Mouse (Mus musculus): ENCODE measurements around the gene Phactr4. TPM values are rescaled to one million over a fixed set of nuclear protein-coding genes. Genes with fewer than 3 reads are reported as not detected.

The Phactr4 gene
- total RNA-seq, 4 experiments from 2014 or later = 8.9 to 14.6 (median 11.9) TPM

DNA sequence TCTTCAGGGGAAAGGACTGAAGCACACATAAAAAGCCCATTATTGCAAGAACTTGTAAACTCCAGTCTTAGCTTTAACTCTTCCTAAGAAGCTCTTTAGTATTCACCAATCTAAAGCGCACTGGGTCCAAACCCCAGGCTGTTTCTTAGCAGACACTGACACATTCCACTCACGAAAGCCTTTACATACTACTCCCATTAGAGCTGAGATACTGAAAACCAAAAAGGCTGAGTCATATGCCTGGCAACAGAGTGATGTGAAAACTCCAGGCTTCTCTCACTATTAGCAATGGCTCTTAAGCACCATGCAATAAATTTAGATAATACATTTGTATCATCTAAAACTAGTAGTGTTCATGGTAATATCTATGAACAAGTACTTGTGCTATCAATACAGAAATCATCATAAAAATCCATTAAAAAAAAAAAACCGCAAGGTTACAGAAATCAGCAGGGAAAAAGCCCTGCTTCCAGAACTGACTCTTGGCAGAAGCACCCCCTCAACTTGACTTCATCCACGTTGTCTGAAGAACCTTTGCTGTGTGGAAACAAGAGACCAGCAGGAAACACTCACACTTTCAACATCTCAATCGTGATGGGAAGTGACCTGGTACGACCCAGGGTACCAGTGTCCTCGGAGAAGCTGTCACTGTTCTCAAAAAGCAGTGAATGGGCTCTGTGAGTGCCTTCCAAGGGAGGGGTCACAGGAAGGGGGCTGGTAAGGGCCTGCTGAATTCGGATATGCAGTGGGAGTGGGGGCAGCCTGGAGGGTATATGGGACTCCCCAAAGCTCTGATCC, 52.1 kb downstream of the Phactr4 start:
- DNase-seq (ENCODE audit: low spot score in 2 of 2) = no peak

DNA sequence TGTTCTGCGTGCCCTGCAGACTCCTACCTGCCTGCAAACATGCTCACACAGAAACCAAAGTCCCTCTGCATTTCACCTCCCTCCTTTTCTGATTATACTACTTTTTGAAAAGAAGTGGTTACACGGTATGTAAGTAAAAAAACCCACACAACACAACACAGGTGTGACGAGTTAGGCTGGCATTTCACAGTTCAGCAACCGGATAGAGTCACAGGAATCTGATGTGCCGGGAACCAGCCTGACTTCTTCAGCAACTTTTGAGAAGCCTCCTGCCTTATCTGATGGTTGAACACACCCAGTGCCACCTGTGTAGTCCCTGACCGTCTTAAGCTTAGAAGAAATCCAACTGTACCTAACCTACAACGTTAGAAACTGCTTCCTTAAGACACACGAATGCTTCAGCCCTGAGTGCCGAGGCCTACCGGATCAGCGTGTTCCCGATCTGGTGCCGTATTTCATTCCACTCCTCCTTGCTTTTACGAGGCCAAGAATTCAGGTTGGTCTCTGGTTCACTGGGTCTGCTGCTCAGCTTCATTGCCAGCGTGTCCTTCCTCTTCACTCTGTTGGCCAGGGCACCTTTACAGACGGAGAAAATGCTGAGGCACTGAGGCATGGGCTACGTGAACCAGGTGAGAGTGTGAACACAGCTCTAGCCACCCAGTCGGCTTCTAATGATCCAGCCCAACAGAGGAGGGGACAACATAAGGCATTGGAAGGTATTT, 54.6 kb downstream of the Phactr4 start:
- DNase-seq (ENCODE audit: low spot score in 2 of 2) = no peak

DNA sequence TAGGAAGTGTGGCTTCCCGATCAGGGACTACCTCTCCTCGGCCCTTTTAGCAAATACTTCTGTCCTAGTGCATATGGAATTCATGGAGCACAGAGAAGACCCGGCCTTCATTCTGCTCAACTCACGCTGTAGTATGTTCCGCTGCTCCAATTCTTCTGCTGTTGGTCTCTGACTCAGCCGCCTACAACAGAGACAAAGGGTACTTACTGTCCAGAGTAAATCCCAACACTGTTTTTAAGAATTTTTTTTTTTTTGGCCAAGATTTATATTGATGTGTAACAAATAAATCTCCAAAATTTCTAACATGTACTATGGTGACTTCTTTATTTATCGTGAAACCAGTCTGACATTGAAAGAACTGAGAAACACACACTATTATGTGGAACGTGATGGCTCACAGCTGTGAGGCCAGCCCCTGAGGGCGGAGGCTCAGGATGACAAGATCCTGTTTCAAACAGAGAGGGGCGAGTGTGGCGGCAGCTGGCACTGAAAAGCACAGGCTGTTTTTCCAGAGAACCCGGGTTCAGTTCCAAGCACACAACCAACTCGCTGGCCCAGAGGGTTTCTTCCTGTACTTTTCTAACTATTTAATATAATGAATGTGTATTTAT, 56.7 kb downstream of the Phactr4 start:
- no peak for DNase-seq (ENCODE audit: low spot score in 2 of 2)

DNA sequence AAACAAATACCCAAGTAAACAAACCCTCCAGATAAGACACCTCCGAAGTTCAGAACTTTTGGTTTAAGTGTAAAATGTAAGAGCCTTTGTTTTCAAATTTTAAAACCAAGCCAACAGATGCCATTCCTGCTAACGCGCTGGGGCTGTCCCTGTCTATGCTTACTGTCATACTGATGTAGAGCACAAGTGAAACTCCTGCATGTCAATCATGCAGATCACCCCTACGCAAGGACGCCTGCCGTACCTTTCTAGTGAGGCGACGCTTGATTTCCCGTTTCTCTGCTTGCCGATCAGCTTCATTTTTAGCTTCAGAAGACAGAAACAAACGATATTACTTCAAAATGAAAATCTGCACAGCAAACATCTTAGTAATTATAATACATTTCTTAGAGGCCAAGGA, 58.8 kb downstream of the Phactr4 start:
- no peak for DNase-seq (ENCODE audit: low spot score in 2 of 2)

GRCm38 (mm10) chr4:132359510-132359909, 62.8 kb downstream of the Phactr4 start:
- no peak for DNase-seq (ENCODE audit: low spot score in 2 of 2)

- DNase-seq (ENCODE audit: low spot score in 2 of 2) = no peak
Observed at GRCm38 (mm10) chr4:132356170-132356569, 66.1 kb downstream of the Phactr4 start.

DNA sequence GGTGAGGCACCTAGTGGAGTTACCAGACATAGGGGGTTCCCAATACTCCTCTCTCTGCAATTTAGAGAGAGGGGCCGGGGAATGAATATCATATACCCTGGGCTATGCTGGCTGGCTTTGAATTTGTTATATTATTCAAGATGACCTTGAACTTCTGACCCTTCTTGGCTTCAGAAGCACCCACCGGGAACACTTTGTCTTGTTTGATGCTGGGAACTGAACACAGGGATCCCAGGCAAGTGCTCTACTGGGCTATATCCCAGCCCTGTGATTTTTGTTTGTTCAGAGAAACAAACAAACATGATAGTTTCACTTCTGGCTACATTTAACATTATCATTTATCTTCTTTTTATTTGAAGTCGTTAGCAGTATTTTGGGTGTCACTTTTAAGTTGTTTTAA, 66.9 kb downstream of the Phactr4 start:
- no peak for DNase-seq (ENCODE audit: low spot score in 2 of 2)

DNA sequence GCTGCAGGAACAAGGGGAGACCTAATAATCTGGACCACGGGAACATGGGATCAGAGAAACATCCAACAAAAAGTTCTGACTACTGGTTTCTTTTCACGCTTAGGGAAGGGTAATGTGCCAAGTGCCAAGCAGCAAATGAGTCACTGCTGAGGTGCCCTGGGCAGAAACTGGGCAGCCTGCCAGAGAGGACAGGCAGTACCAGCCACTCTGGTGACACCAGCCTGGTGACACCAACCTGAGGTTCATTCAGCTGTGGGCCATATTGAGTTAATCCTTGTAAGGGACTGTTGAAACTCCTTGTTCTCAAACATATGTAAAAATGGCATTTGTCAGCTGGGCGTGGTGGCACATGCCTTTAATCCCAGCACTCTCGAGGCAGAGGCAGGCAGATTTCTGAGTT, 67.7 kb downstream of the Phactr4 start:
- DNase-seq (ENCODE audit: low spot score in 2 of 2) = no peak

DNA sequence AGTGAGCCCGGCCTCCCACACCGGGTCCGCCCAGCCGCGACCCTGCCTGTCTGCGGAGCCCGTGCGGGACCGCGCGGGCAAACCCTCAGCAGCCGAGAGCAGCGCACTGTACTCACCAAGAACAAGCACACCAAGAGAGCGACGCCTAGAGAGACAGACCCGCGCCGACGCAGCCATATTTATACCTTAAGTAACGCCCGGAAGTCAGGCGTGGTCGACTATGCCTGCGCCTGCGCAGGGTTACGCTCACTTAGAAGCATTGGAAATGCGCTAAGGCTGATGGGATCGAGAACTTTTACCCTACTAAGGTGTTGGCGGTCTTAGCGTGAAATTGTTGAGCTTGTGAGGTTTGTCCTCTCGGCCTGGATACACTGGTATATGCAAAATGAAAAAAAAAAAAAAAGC, 68.8 kb downstream of the Phactr4 start, which contains the start of gene Rcc1:
TSS of gene Rcc1 (minus strand) at position 125 of the 405 bp plus-strand sequence.
- DNase-seq (ENCODE audit: low spot score in 2 of 2) = peak; percentile 83 to 88

- DNase-seq (ENCODE audit: low spot score in 2 of 2) = no peak
Observed at GRCm38 (mm10) chr4:132352739-132353138, 69.5 kb downstream of the Phactr4 start.

GRCm38 (mm10) chr4:132351401-132351800, 70.9 kb downstream of the Phactr4 start:
- DNase-seq (ENCODE audit: low spot score in 2 of 2) = no peak

DNA sequence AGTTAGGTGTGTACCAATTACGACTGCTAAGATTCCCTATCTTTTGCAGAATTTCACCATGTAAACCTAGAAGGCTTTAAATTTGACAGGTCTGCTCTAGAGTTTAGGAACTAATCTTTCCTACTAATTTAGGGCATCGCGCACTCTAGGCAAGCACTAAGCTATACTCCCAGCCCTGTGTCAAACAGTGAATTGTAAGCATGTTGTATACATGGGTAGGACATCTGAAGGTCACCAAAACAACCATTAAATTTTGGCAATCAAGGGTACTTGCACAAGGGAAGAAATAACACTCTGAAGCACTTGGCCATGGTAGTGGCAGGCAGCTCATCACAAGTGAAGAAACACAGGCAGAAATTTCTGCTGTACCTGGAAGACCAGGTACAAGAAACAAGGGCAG, 71.4 kb downstream of the Phactr4 start:
- no peak for DNase-seq (ENCODE audit: low spot score in 2 of 2)

DNA sequence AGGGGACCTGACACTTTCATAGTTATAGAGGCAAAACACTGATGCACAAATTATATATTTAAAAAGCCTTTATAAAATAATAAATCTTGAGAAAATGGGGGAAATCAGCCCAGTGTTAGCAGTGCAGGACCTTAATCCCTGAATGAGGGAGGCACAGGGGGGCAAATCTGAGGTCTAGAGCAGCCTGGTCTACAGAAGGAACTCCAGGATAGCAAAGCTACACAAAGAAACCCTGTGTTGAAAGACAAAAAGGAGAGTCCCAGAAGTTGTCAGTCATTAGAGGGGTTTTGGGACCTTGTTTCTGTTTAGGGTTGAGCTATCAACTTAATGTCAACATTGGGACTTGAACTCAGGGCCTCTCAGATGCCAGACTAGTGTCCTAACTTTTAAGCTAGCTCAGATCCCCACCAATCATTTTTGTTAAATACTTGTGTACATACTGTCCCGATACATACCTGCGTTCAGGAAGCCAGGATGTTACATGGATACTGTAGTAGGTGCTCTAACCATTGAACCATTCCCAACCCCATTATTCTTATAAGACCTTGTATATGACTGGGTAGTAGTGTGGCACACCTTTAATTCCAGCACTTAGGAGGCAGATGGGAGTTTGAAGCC, 72.1 kb downstream of the Phactr4 start:
- no peak for DNase-seq (ENCODE audit: low spot score in 2 of 2)

DNA sequence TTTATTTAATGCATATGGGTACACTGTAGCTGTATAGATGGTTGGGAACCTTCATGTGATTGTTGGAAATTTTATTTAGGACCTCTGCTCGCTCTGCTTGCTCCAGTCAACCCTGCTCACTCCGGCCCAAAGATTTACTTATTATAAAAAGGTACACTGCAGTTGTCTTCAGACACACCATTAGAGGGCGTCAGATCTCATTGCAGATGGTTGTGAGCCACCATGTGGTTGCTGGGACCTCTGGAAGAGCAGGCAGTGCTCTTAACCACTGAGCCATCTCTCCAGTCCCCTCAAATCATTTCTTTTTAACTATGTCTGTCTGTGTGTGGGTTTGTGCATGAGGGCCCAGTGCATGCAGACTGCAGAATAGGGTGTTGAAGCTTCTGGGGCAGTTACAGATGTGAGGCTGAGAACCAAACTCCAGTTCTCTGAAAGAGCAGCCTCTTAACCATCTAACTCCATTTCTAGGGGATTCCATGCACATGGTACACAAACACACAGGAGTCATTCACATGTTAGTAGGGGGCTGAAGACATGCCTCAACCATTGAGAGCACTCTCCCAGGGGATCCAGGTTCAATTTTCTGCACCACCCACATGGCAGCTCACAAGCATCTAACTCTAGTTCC, 72.7 kb downstream of the Phactr4 start:
- no peak for DNase-seq (ENCODE audit: low spot score in 2 of 2)

GRCm38 (mm10) chr4:132346661-132347060, 75.6 kb downstream of the Phactr4 start:
- DNase-seq (ENCODE audit: low spot score in 2 of 2) = no peak

- DNase-seq (ENCODE audit: low spot score in 2 of 2) = no peak
Observed at GRCm38 (mm10) chr4:132346261-132346660, 76.0 kb downstream of the Phactr4 start.

DNA sequence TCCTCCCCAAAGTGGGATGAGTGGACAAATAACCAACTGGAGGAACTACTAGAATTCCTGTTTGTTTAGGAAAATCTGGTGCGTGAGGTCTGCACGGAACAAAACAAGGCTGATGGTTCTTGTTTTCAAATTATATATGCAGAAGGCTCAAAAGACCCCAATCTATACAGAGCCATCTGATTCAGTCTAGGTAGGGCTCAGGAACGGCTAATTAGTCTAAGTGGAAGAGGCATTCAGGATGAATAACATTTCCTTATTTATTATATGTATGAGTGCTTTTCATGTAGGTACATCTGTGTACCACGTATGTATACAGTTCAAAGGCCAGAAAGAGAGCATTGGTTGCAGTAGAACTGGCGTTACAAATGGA, 76.5 kb downstream of the Phactr4 start:
- no peak for DNase-seq (ENCODE audit: low spot score in 2 of 2)

- DNase-seq (ENCODE audit: low spot score in 2 of 2) = peak; percentile 86 to 97
Observed at GRCm38 (mm10) chr4:132345135-132345842, 77.0 kb downstream of the Phactr4 start.

DNA sequence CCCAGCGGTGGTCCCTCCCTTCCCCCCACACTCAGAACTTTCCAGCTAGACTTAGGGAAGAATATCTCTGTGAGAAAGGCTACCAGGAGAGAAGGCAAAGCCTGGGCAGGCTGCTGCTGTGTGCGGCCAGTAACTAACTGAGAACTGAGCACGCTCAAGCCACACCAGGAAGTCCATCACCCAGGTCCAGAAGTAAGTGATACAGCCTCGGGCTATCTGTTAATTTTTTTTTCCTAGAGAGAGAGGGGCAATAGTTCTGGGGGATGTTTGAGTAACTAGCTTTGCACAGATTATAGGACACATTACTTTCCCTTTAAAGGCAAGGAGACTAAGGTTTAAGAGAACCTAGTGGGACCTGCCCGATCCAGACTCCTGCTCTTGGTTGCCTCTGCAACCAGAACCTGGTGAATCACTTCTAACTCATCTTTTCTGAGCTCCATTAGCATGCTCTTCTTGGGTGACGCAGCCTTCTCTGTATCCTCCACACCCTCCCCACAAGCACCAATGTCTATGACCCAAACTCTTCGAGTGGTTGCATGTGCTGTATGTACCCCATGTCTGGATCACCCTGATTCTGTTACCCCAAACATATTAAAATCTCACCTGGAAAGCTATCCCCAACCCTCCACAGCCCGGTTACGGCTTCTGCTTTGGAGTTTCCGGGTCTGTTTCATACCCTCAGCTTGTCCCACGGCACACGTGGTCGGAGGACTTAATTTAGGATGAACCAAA, 77.7 kb downstream of the Phactr4 start:
- no peak for DNase-seq (ENCODE audit: low spot score in 2 of 2)

DNA sequence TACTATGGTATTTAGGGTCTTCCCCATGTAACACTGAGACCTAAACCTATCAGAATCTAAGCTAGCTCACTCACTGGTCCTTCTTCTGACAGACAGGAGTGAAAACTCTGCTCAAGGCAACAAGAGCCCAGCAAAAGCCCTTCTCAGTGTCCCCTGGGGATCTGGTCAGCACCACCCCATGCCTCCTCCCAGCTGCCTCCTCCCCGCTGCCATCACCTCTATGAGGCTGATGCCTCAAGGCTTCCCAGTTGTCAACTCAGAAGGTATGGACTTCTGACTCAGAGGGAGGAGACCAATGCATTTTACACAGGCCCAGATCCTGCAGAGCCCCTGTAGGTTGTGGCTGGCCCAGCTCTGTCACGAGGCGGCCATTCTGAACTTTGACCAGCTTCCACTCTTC, 80.8 kb downstream of the Phactr4 start:
- DNase-seq (ENCODE audit: low spot score in 2 of 2) = no peak

Measured in left cerebral cortex, adult 8-10 months (tissue).